Mouse (Mus musculus): ENCODE results near the gene Misp.

DNA sequence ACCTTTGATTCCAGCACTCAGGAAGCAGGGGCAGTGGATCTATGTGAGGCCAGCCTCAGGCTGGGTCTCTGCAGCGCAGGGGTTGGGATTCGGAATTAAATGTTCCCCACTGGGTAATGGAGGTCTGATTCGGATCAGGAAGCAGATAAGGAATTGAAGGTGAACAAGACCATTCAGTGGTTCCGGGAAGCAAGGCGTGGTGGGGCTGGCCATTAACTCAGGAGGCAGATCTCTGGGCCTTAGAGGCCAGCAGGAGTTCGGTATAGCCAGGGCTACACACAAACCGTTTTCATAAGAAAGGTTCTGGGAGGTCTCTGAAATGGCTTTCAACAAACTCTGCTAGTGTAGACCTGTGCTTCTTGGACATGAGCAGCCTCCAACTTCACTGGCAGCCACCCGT is 32.0 kb downstream of the Misp start:
- TF ChIP-seq CTCF (conservative IDR thresholded peaks at IDR 0.05; ENCODE audit: low read length) (no peak), POU5F1 (IDR thresholded peaks at IDR 0.05; ENCODE audit: borderline replicate concordance, low read length) (no peak), NANOG (IDR thresholded peaks at IDR 0.05; ENCODE audit: borderline replicate concordance, low read length) (no peak)

All from E14TG2a.4 (cell line).